Mouse (Mus musculus): ENCODE results near the gene Slc35b4. TPM values are rescaled to one million over a fixed set of nuclear protein-coding genes. Genes with fewer than 3 reads are reported as not detected.

The Slc35b4 gene
- polyA plus RNA-seq, 1 experiment: 49.6 TPM

GRCm38 (mm10) chr6:34111406-34111805 is 65.5 kb downstream of the Slc35b4 start:
- H3K27me3 ChIP-seq (ENCODE audit: control insufficient read depth, insufficient read depth, low read length): no peaks in the 10 kb centered on the region
- H3K27ac ChIP-seq (ENCODE audit: control insufficient read depth, insufficient read depth, low read length): no peak overlapping the region
- H3K36me3 ChIP-seq (ENCODE audit: control insufficient read depth, insufficient read depth, low read length): no peaks in the 10 kb centered on the region
- no peak for DNase-seq
- TF ChIP-seq CTCF (IDR thresholded peaks at IDR 0.05; ENCODE audit: borderline replicate concordance, control insufficient read depth, extremely low read depth, insufficient read depth, low read length, poor library complexity) (no peak), POLR2A (IDR thresholded peaks at IDR 0.05; ENCODE audit: control insufficient read depth, extremely low read depth, insufficient read depth, low read length, poor library complexity) (no peak)
- no peaks in the 10 kb centered on the region for H3K4me1 ChIP-seq (replicated peaks; ENCODE audit: control insufficient read depth, insufficient read depth, low read length)
- 91% methylated on average over 6 of the region's 6 CpGs for WGBS
- no peak overlapping the region for H3K4me3 ChIP-seq (ENCODE audit: control insufficient read depth, insufficient read depth, low read length)

- WGBS: 97% methylated on average over 10 of the region's 10 CpGs
- no peak overlapping the region for H3K27ac ChIP-seq (ENCODE audit: control insufficient read depth, insufficient read depth, low read length)
Measured at GRCm38 (mm10) chr6:34110571-34110970, 66.3 kb downstream of the Slc35b4 start.

More at GRCm38 (mm10) chr6:34110571-34110970, 66.3 kb downstream of the Slc35b4 start:
- Histone ChIP-seq H3K4me3 (ENCODE audit: control insufficient read depth, insufficient read depth, low read length) (no peak overlapping the region), H3K27me3 (ENCODE audit: control insufficient read depth, insufficient read depth, low read length) (no peaks in the 10 kb centered on the region), H3K4me1 (replicated peaks; ENCODE audit: control insufficient read depth, insufficient read depth, low read length) (no peaks in the 10 kb centered on the region), H3K36me3 (ENCODE audit: control insufficient read depth, insufficient read depth, low read length) (no peaks in the 10 kb centered on the region)
- DNase-seq: no peak
- no peak for TF ChIP-seq POLR2A (IDR thresholded peaks at IDR 0.05; ENCODE audit: control insufficient read depth, extremely low read depth, insufficient read depth, low read length, poor library complexity)
- no peak for TF ChIP-seq CTCF (IDR thresholded peaks at IDR 0.05; ENCODE audit: borderline replicate concordance, control insufficient read depth, extremely low read depth, insufficient read depth, low read length, poor library complexity)

Other genes with a start within 250 kb of the Slc35b4 start
- gene Lrguk, start 147.7 kb downstream of the Slc35b4 start, polyA plus RNA-seq (2012; rRNA removed): 0.23 and 0.31 TPM in 2 replicates
- gene Akr1b3, start 140.4 kb upstream of the Slc35b4 start, polyA plus RNA-seq (2012; rRNA removed): 228 and 281 TPM in 2 replicates
- 1.2 and 1.4 TPM in 2 replicates for gene Akr1b8, start 177.0 kb upstream of the Slc35b4 start, polyA plus RNA-seq (2012; rRNA removed)
- 28.8 and 31.0 TPM in 2 replicates for gene Akr1b10, start 207.1 kb upstream of the Slc35b4 start, polyA plus RNA-seq (2012; rRNA removed)
- gene Akr1b7, start 235.2 kb upstream of the Slc35b4 start, polyA plus RNA-seq (2012; rRNA removed): 0.24 and 0.26 TPM in 2 replicates